Comparison of ENCODE assay signal across 8 mouse cellular contexts in genomic region chr2:24974906-24975703, GRCm38 (mm10). TPM values are rescaled to one million over a fixed set of nuclear protein-coding genes. Genes with fewer than 3 reads are reported as not detected.
DNase-seq lines count a peak whose midpoint lies in the region; ATAC-seq lines count a peak whose summit lies in the region.

TSS of gene Mrpl41 (minus strand) at chr2:24975098.

- peak; percentile 93 for DNase-seq in adipocyte (ENCODE audit: low spot score)
- DNase-seq in embryo, embryonic 10 days (ENCODE audit: low spot score), result peak; percentile 99
- DNase-seq in gastrocnemius, postnatal 10 days, result peak; percentile 94
- peak; percentile 96 for DNase-seq in induced T-regulatory cell, adult 2 months (ENCODE audit: low read depth)
- peak; percentile 95 to 97 for DNase-seq in left cerebral cortex, adult 9 months (ENCODE audit: low spot score in 2 of 2)
- DNase-seq in right cerebral cortex, postnatal 14 days, result peak; percentile 96
- peak; percentile 90 to 97 for DNase-seq in urinary bladder, postnatal 36 days (ENCODE audit: low spot score in 2 of 2)

- peak; percentile 78 for ATAC-seq in megakaryocyte progenitor cell, adult 5-6 weeks (replicated peaks; ENCODE audit: poor library complexity)

RNA-seq across cellular contexts. Expression of gene Mrpl41, which starts in this region (rescaled TPM):
- 10 to 100 TPM; 47.5 to 53.0 TPM for total RNA-seq in gastrocnemius, postnatal 10 days (2021)
- 70.4 and 82.4 TPM in 2 replicates for total RNA-seq in megakaryocyte progenitor cell, adult 5-6 weeks (2015)
- total RNA-seq in megakaryocyte progenitor cell, adult 5-6 weeks (2017), result 117 and 161 TPM in 2 replicates

Comparison
In these comparisons a context has a peak if more than half of its experiments do, and no peak if none do; other contexts are left out.
1. Peak in every context shown above with its lines: DNase-seq and ATAC-seq.